Mouse (Mus musculus) embryonic facial prominence, embryonic 15.5 days (tissue): Measurements from ENCODE around the gene Abracl. TPM values are rescaled to one million over a fixed set of nuclear protein-coding genes. Genes with fewer than 3 reads are reported as not detected.

Source experiments
- ATAC-seq: fragments of 200-750 bp; cut with Nextera tagmentation; 2 replicates; pipeline ENCODE4 v1.8.0; 2017; ENCODE audit warnings: low read depth, moderate TSS enrichment; ENCODE audit not compliant: insufficient number of reproducible peaks, low FRiP score, low TSS enrichment
- H3K27ac ChIP-seq: fragments of 300-500 bp; sonication (generic); replicated peaks from 2 replicates; pipeline ENCODE4 v1.5.1; 2015; ENCODE audit warnings: mild to moderate bottlenecking, inconsistent platforms
- H3K27me3 ChIP-seq: fragments of 300-500 bp; sonication (generic); 2 replicates; pipeline ENCODE4 v1.6.1; 2015; ENCODE audit warnings: inconsistent platforms
- H3K36me3 ChIP-seq: fragments of 300-500 bp; sonication (generic); 2 replicates; pipeline ENCODE4 v1.6.1; 2015; ENCODE audit warnings: mild to moderate bottlenecking, inconsistent platforms
- H3K4me1 ChIP-seq: fragments of 300-500 bp; sonication (generic); 2 replicates; pipeline ENCODE4 v1.6.1; 2015; ENCODE audit warnings: inconsistent platforms
- H3K4me2 ChIP-seq: fragments of 300-500 bp; sonication (generic); replicated peaks from 2 replicates; pipeline ENCODE4 v1.6.1; 2015; ENCODE audit warnings: mild to moderate bottlenecking, inconsistent platforms
- H3K4me3 ChIP-seq: fragments of 300-500 bp; sonication (generic); replicated peaks from 2 replicates; pipeline ENCODE4 v1.5.1; 2015; ENCODE audit warnings: mild to moderate bottlenecking, inconsistent platforms
- H3K9ac ChIP-seq: fragments of 300-500 bp; sonication (generic); 2 replicates; pipeline ENCODE4 v1.6.1; 2015; ENCODE audit warnings: inconsistent platforms
- H3K9me3 ChIP-seq: fragments of 300-500 bp; sonication (generic); replicated peaks from 2 replicates; pipeline ENCODE4 v1.6.1; 2016; ENCODE audit warnings: inconsistent platforms
- WGBS: fragments of 180-500 bp; shearing (Covaris S2); methylation state at CpG from one replicate; pipeline ENCODE4 v1.1.7; 2015; 5-methylcytosine and 5-hydroxymethylcytosine counted together
- polyA plus RNA-seq: library from polyadenylated mRNA; unstranded; fragments of >200 nt; fragmentation: Nextera tagmentation; extraction: Ambion mirVana; gene quantifications from 2 replicates; pipeline ENCODE4 v1.2.1, GENCODE M21; 2015

Gene Abracl
- polyA plus RNA-seq, 1 experiment from 2014 or later: 125 TPM

DNA sequence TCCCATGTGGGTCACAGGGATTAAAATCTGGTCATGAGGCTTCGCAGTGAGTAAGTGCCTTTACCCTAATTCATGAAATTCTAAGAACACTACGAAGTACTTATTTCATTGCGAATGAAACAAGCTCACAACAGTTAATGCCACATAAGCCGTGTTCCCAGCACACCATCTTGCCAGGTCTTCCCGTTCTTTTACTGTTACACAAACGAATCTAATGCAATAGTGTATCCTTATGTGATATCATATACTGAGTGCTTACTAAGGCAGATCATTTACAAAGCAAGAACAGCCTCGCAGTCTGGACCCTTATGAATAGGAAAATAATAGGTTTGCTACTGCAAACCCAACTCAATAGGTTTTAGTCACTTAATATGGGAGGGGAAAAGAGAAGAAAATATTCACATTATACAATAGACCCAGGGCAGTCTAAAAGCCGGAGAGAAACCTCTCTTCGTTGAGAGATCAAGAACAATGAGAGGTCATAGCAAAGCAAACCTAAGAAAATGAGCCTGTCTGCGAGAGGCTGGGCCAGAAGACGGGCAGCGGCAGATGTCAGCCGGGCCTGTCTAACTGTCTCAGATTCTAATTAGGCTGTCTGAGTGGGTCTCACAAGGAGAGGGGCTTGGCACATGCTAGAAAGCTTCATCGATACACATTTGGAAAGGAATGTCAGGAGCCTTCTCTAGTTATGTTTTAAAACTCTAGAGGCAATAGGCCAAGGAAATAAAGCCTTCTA, 1.3 kb downstream of the Abracl start:
- peaks cover 18% of the 10 kb centered on the region for H3K36me3 ChIP-seq
- 0 out of 2 replicates have a peak, but pooled peaks have one; percentile 5 for ATAC-seq

DNA sequence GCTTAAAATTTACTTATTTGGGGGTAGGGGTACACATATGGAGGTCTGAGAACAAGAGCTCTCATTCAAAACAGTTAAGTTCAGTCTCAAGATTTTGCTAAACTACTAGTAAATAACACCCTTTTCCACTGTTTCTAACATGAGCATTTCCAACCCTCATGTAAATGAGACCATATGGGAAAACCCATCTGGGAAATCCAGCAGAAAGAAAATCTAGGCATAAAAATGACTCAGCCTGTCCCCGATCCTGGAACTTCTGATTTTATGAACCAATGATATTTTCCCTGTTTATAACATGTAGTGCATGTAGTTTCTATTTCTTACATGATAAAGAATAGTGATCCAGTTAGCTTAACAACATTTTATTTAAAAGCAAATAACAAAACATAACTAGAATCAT, 2.2 kb downstream of the Abracl start:
- Histone ChIP-seq H3K27ac (no peak overlapping the region), H3K27me3 (no peaks in the 10 kb centered on the region), H3K4me3 (no peak overlapping the region), H3K4me2 (no peak overlapping the region; the same call in 1 of the 2 replicates), H3K9me3 (no peaks in the 10 kb centered on the region), H3K9ac (no peak overlapping the region), H3K36me3 (peaks cover 26% of the 10 kb centered on the region), H3K4me1 (peaks cover 13% of the 10 kb centered on the region)
- 48% methylated on average over 1 of the region's 1 CpGs for WGBS
- no peak for ATAC-seq

More for the DNA sequence above, 1.3 kb downstream of the Abracl start:
- Histone ChIP-seq H3K27ac (peak overlapping the region; percentile 97), H3K27me3 (no peaks in the 10 kb centered on the region), H3K9ac (peak overlapping the region; percentile 80), H3K9me3 (no peaks in the 10 kb centered on the region), H3K4me3 (peak overlapping the region; percentile 83), H3K4me1 (peaks cover 13% of the 10 kb centered on the region), H3K4me2 (peak overlapping the region; percentile 72)
- WGBS: 32% methylated on average over 14 of the region's 14 CpGs

DNA sequence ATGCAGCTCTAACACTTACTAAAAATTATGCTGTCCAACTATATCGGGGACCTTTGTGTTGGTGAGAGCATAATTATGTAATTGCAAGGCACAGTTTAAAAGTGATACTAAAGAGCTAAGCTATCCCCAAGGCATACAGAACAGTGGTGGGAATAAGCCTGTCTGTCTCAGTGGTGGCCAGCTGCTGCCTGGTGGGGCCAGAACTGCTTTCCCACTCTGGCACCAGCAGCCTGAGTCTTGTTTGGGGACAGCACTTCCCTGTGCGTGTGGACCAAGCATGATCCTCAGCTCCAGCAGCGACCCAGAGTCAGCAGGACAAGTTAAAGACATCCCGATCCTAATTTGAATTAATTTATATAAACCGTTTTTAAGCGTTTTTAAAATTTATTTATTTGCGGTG, 2.6 kb downstream of the Abracl start:
- H3K9ac ChIP-seq: no peak overlapping the region
- H3K27me3 ChIP-seq: no peaks in the 10 kb centered on the region
- H3K4me1 ChIP-seq: peaks cover 13% of the 10 kb centered on the region
- H3K27ac ChIP-seq: no peak overlapping the region
- no peaks in the 10 kb centered on the region for H3K9me3 ChIP-seq
- no peak overlapping the region for H3K4me3 ChIP-seq
- ATAC-seq: no peak
- peaks cover 26% of the 10 kb centered on the region for H3K36me3 ChIP-seq
- WGBS: 75% methylated on average over 7 of the region's 7 CpGs
- no peak overlapping the region for H3K4me2 ChIP-seq

DNA sequence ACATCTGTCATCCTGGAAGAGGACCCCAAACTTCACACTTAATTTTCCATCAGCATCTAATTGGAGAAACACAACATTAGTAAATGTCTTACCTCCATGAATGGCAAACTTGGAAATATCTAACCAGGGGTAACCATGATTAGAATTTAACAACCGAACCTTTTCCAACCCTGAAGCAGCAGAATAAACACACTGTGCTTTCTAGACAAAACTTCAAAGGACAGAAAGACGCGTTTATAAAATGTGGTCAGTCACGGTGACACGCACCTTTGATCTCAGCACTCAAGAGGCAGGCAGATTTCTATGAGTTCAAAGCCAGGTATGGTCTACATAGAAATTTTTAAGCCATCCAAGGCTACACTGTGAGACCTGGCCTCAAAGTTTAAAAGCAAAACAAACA, 11.3 kb downstream of the Abracl start:
- no peaks in the 10 kb centered on the region for H3K4me1 ChIP-seq
- no peak for ATAC-seq
- WGBS: 74% methylated on average over 5 of the region's 5 CpGs

DNA sequence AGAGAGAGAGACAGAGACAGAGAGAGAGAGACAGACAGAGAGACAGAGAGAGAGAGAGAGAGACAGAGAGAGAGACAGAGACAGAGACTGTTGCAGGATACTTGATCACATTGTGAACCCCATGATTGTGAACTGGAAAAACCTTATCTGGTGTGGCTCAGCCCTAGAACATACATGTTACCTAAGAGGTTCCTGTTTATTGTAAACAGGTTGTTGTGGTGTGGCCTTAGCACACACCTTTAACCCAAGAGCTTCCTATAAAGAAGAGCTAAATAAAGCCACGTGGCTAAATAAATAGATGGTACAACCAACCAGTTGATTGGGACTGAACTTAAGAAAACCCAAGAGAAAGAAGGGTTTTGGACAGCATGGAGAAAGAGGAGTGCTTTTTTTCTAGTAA, 13.3 kb downstream of the Abracl start:
- H3K9me3 ChIP-seq: no peaks in the 10 kb centered on the region
- H3K27me3 ChIP-seq: no peaks in the 10 kb centered on the region
- no peak overlapping the region for H3K4me3 ChIP-seq
- no peak overlapping the region for H3K27ac ChIP-seq
- ATAC-seq: no peak
- no peaks in the 10 kb centered on the region for H3K4me1 ChIP-seq
- no peak overlapping the region for H3K9ac ChIP-seq
- 94% methylated on average over 1 of the region's 1 CpGs for WGBS
- H3K36me3 ChIP-seq: peaks cover 5% of the 10 kb centered on the region
- no peak overlapping the region for H3K4me2 ChIP-seq

More for the DNA sequence above, 11.3 kb downstream of the Abracl start:
- H3K4me3 ChIP-seq: no peak overlapping the region
- H3K27ac ChIP-seq: no peak overlapping the region
- H3K4me2 ChIP-seq: no peak overlapping the region
- no peaks in the 10 kb centered on the region for H3K9me3 ChIP-seq
- peaks cover 15% of the 10 kb centered on the region for H3K36me3 ChIP-seq
- no peak overlapping the region for H3K9ac ChIP-seq
- no peaks in the 10 kb centered on the region for H3K27me3 ChIP-seq

DNA sequence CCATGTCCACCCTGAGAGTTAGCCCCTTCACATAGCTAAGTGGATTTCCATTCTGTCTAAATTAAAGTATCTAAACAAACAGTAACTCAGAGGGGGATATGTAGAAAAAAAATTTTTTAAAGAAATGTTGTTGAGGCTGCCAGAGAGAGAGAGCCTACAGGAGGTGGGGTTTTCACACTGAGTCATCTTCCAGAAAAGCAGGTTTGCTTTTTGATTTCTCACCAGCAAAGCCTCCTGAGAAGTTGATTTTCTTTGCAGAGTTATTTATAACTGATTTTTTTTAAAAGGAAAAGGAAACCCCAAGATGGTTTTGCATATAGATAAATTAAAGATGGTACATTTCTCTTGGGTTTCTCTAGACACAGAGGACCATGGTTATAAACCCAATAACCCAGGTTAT, 15.0 kb downstream of the Abracl start:
- H3K4me3 ChIP-seq: no peak overlapping the region
- H3K4me2 ChIP-seq: no peak overlapping the region
- H3K9me3 ChIP-seq: no peaks in the 10 kb centered on the region
- H3K27ac ChIP-seq: no peak overlapping the region
- no peak overlapping the region for H3K9ac ChIP-seq
- no peak for ATAC-seq
- H3K4me1 ChIP-seq: no peaks in the 10 kb centered on the region
- H3K27me3 ChIP-seq: no peaks in the 10 kb centered on the region
- H3K36me3 ChIP-seq: no peaks in the 10 kb centered on the region; the same call in 1 of the 2 replicates

DNA sequence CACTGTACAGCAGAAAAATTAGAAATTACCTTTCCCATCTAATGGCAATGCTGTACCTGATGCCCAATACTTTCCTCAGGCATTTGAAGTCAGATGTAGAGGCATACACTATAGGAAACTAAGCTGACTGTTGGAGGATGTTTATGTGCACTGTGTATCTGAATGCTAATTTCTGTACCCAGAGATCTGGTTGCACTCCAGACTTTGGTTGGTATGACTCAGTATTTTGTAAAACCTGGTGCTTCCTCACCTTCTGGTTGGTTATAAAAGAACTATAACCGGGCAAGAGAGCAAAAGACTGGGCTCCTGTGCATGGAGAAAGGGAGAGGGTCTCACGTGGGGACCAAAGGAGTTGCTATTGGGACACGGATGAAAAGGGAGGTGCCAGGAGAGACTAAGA, 15.8 kb downstream of the Abracl start:
- Histone ChIP-seq H3K27ac (no peak overlapping the region), H3K4me1 (no peaks in the 10 kb centered on the region), H3K36me3 (no peaks in the 10 kb centered on the region; the same call in 1 of the 2 replicates), H3K9me3 (0 out of 2 replicates have a peak, but pooled peaks cover 3% of the 10 kb centered on the region), H3K27me3 (no peaks in the 10 kb centered on the region), H3K9ac (no peak overlapping the region), H3K4me2 (no peak overlapping the region), H3K4me3 (no peak overlapping the region)
- no peak for ATAC-seq
- 87% methylated on average over 3 of the region's 3 CpGs for WGBS

DNA sequence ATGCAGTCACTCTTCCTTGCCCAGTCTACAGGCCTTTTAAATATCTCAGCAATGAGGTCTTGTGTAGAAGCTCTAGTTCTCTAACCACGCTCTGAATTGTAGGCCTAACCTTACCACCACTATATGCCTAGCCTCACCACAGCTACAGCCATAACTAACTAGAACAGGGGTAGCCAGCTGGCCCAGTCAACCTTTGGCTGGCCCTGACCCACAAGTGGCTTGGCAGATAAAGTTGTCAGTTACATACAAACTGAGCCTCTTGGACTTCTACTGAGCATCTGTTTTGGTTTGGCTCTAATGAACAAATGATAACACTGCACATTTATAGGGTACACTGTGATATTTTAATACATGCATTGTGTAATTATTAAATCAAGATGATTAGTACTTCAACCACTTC, 16.3 kb downstream of the Abracl start:
- no peak for ATAC-seq
- WGBS: 84% methylated on average over 1 of the region's 1 CpGs
- no peaks in the 10 kb centered on the region; the same call in 1 of the 2 replicates for H3K36me3 ChIP-seq

DNA sequence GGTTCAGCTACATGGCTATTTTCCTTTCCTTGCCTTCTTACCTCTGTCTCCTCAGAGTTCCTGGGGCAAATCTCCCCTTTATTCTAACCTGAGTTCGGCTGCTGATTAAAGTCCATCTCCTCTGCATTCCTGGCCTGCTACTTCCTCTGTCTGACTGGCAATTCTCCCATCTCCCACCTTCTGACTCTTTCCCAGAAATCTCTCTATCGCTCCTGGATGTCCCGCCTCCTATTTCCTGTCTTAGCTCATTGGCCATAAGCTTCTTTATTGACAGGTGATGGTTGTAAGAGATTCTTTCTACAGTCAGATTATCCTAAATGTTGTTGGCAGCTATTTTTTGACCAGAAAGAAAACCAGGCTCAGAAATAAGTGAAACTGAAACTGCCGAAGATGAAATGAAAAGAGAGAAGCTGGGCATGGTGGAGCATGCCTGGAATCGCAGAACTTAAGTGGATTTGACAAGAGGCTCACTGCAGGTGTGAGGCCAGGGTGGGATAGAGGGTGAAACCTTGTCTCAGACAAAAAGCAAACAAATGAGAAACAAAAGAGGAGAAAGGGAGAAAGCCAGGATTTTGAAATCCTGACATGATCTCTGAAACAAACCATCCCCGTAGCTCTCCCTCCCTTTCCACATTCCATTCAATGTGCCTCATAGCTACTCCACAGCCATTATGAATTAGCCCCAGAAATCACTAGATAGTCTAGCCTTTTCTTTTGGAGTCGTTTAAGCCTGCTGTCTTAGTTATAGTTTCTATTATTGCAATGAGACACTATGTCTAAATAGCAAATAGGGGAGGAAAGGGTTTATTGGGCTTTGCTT, 17.7 kb downstream of the Abracl start:
- H3K4me3 ChIP-seq: 0 out of 2 replicates have a peak overlapping the region, but pooled peaks have one; percentile 3
- ATAC-seq: no peak
- 52% methylated on average over 7 of the region's 7 CpGs for WGBS
- H3K36me3 ChIP-seq: no peaks in the 10 kb centered on the region; the same call in 1 of the 2 replicates
- H3K27ac ChIP-seq: peak overlapping the region; percentile 65; the same call in 1 of the 2 replicates
- H3K9me3 ChIP-seq: 0 out of 2 replicates have a peak, but pooled peaks cover 3% of the 10 kb centered on the region
- no peak overlapping the region for H3K9ac ChIP-seq
- no peaks in the 10 kb centered on the region for H3K27me3 ChIP-seq
- H3K4me1 ChIP-seq: no peaks in the 10 kb centered on the region
- 0 out of 2 replicates have a peak overlapping the region, but pooled peaks have one; percentile 2 for H3K4me2 ChIP-seq

More for the DNA sequence above, 16.3 kb downstream of the Abracl start:
- Histone ChIP-seq H3K4me3 (no peak overlapping the region), H3K9ac (no peak overlapping the region), H3K27me3 (no peaks in the 10 kb centered on the region), H3K27ac (no peak overlapping the region), H3K4me2 (no peak overlapping the region), H3K4me1 (no peaks in the 10 kb centered on the region), H3K9me3 (0 out of 2 replicates have a peak, but pooled peaks cover 3% of the 10 kb centered on the region)

DNA sequence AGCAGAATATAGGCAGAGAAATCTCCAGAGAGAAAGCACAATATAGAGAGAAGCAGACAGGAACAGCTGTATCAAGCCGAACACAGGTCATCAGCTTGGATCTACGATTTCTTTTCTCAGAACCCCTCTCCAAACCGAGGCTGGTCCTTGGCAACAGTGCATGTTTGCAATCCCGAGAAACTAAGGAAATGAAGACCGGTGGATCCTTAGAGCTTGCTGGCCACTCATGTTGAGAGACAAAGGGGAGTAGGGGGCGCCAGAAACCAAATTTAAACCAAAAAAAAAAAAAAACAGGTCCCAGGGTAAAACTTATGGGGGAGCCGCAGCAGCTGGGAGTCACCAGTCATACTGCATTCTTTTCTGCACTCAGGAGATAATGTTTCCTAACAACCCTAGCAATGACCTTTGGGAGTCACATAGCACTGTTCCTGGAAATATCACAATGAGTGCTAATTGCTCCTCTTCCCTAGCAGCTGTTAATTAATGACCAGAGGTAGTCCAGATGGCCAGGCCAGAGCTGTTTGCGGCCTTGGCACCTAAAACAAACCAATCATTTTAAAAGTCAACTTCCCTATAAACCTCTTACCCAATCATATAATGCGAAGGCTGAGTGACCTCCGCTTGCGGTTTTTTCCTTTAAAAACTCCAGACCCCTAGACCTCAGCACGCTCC, 19.0 kb downstream of the Abracl start:
- H3K9me3 ChIP-seq: 0 out of 2 replicates have a peak, but pooled peaks cover 3% of the 10 kb centered on the region
- 83% methylated on average over 12 of the region's 12 CpGs for WGBS
- no peak overlapping the region for H3K4me3 ChIP-seq
- no peak for ATAC-seq
- H3K9ac ChIP-seq: no peak overlapping the region
- no peaks in the 10 kb centered on the region for H3K36me3 ChIP-seq
- no peaks in the 10 kb centered on the region for H3K4me1 ChIP-seq
- H3K27me3 ChIP-seq: no peaks in the 10 kb centered on the region
- H3K4me2 ChIP-seq: no peak overlapping the region
- H3K27ac ChIP-seq: no peak overlapping the region

DNA sequence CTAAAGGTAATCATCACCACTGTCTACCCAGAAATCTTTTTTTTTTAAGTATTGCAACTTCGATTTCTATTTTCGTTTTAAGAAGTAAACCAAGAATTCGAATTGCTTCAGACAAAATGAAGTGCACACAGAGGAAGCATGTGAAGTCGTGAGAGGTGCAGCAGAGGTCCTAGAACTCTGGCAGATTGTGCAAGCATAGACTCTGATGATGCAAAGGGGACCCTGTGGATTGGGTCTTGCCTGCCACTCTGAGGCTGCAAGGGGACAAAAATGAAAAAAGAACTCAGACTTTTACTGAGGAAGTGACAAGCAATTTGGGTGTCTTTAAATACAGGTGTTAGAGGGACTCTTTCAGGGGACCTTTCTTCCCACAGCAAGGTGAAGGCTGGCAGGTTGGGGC, 32.5 kb downstream of the Abracl start:
- H3K9me3 ChIP-seq: no peaks in the 10 kb centered on the region
- no peak overlapping the region for H3K27ac ChIP-seq
- no peak overlapping the region for H3K4me3 ChIP-seq
- no peak overlapping the region for H3K4me2 ChIP-seq
- H3K4me1 ChIP-seq: no peaks in the 10 kb centered on the region
- H3K36me3 ChIP-seq: no peaks in the 10 kb centered on the region
- 86% methylated on average over 4 of the region's 4 CpGs for WGBS
- no peak overlapping the region for H3K9ac ChIP-seq
- no peak for ATAC-seq
- H3K27me3 ChIP-seq: no peaks in the 10 kb centered on the region
